Mouse (Mus musculus) thymus, postnatal 0 days (tissue): ENCODE data around the gene Olfr1423. TPM values are rescaled to one million over a fixed set of nuclear protein-coding genes. Genes with fewer than 3 reads are reported as not detected.
"Not testable (repeated sequence)": the region's sequence is repeated elsewhere in the genome, so short reads cannot be mapped to it uniquely, and the experiment has no call there.

ENCODE experiments used
- DNase-seq: peaks from one replicate; pipeline ENCODE4 v3.0.0-alpha.2; 2015; ENCODE audit warnings: low spot score
- polyA plus RNA-seq: library from polyadenylated mRNA; unstranded; fragments of >200 nt; fragmentation: Nextera tagmentation; extraction: Ambion mirVana; gene quantifications from 2 replicates; pipeline ENCODE4 v1.2.1, GENCODE M21; 2015

The Olfr1423 gene
- not detected in 2 replicates for polyA plus RNA-seq

- DNase-seq, result no peak
These were observed at the start of gene Olfr1423 for GRCm38 (mm10) chr19:12041217-12041616. Olfr1423 (minus strand) TSS chr19:12041317.

GRCm38 (mm10) chr19:12077631-12078030 is 36.5 kb upstream of the Olfr1423 start, which contains the start of gene Olfr1425:
Olfr1425 (minus strand) TSS chr19:12077731.
- DNase-seq, result not testable (repeated sequence)

- not testable (repeated sequence) for DNase-seq
These were observed 28.4 kb upstream of the Olfr1423 start for GRCm38 (mm10) chr19:12069546-12069945.

- DNase-seq, result not testable (repeated sequence)
These were observed 26.7 kb upstream of the Olfr1423 start for GRCm38 (mm10) chr19:12067806-12068205.

- not testable (repeated sequence) for DNase-seq
These were observed 21.5 kb upstream of the Olfr1423 start, which contains the start of gene Olfr1424 for GRCm38 (mm10) chr19:12062582-12062981. Olfr1424 (minus strand) TSS chr19:12062682.

GRCm38 (mm10) chr19:12043163-12043562 is 2.0 kb upstream of the Olfr1423 start:
- no peak for DNase-seq

- DNase-seq, result no peak
These were observed 3.4 kb downstream of the Olfr1423 start for GRCm38 (mm10) chr19:12037727-12038126.

- peak; percentile 42 for DNase-seq
These were observed 14.5 kb downstream of the Olfr1423 start for GRCm38 (mm10) chr19:12026606-12027005.

GRCm38 (mm10) chr19:12025333-12025732 is 15.8 kb downstream of the Olfr1423 start:
- no peak for DNase-seq

- no peak for DNase-seq
These were observed 17.0 kb downstream of the Olfr1423 start for GRCm38 (mm10) chr19:12024149-12024548.

- no peak for DNase-seq
These were observed 24.9 kb downstream of the Olfr1423 start for GRCm38 (mm10) chr19:12016192-12016591.

- peak; percentile 38 for DNase-seq
These were observed 25.4 kb downstream of the Olfr1423 start for GRCm38 (mm10) chr19:12015708-12016107.

- DNase-seq, result peak; percentile 47
These were observed 27.9 kb downstream of the Olfr1423 start for GRCm38 (mm10) chr19:12013228-12013627.

GRCm38 (mm10) chr19:12012615-12013014 is 28.5 kb downstream of the Olfr1423 start:
- no peak for DNase-seq

- peak; percentile 94 for DNase-seq
These were observed 29.3 kb downstream of the Olfr1423 start for GRCm38 (mm10) chr19:12011560-12012556.

- peak; percentile 91 for DNase-seq
These were observed 30.1 kb downstream of the Olfr1423 start for GRCm38 (mm10) chr19:12010916-12011559.

- DNase-seq, result no peak
These were observed 30.8 kb downstream of the Olfr1423 start for GRCm38 (mm10) chr19:12010281-12010771.

- DNase-seq, result peak; percentile 89
These were observed 31.4 kb downstream of the Olfr1423 start for GRCm38 (mm10) chr19:12009501-12010280.

GRCm38 (mm10) chr19:12008410-12009380 is 32.4 kb downstream of the Olfr1423 start:
- peak; percentile 25 for DNase-seq
